Mouse (Mus musculus) E14TG2a.4 (cell line): Measurements from ENCODE around the gene Pde1a.

Source experiments
- CTCF ChIP-seq: conservative IDR thresholded peaks from 2 replicates; pipeline ENCODE4 v1.5.1; 2014; ENCODE audit warnings: low read length
- NANOG ChIP-seq: IDR thresholded peaks from 2 replicates; pipeline ENCODE4 v1.6.1; 2014; ENCODE audit warnings: borderline replicate concordance, low read length, mixed read lengths
- POU5F1 ChIP-seq: IDR thresholded peaks from 2 replicates; pipeline ENCODE4 v1.6.1; 2014; ENCODE audit warnings: low read length, borderline replicate concordance

GRCm38 (mm10) chr2:80168103-80168502, 38.8 kb upstream of the Pde1a start:
- no peak for TF ChIP-seq CTCF
- TF ChIP-seq POU5F1, result no peak
- TF ChIP-seq NANOG, result no peak
